Mouse (Mus musculus): ENCODE measurements at regions not wholly inside any gene's neighbourhood (a gene's known extent, or its start where the extent isn't known, plus 50 kb on each side); places are given as distances from the start of the nearest gene placed in this dataset.

- no peak for DNase-seq
These were observed 65.2 kb downstream of the Slc30a10 start for GRCm38 (mm10) chr1:185519811-185520210.

GRCm38 (mm10) chr1:185524020-185524419 lies 69.4 kb downstream of the Slc30a10 start:
- no peak for DNase-seq

GRCm38 (mm10) chr1:185533471-185533870 lies 78.8 kb downstream of the Slc30a10 start:
- no peak for DNase-seq

- no peak for DNase-seq
These were observed 79.5 kb downstream of the Slc30a10 start for GRCm38 (mm10) chr1:185534129-185534528.

GRCm38 (mm10) chr1:185535321-185535720 lies 80.7 kb downstream of the Slc30a10 start:
- DNase-seq: no peak

GRCm38 (mm10) chr1:185537236-185537635 lies 82.6 kb downstream of the Slc30a10 start:
- DNase-seq: no peak

GRCm38 (mm10) chr1:185539458-185539857 lies 84.8 kb downstream of the Slc30a10 start:
- no peak for DNase-seq

- no peak for DNase-seq
These were observed 91.7 kb downstream of the Slc30a10 start for GRCm38 (mm10) chr1:185546346-185546745.

- no peak for DNase-seq
These were observed 118.3 kb downstream of the Slc30a10 start for GRCm38 (mm10) chr1:185572761-185573530.

- DNase-seq: no peak
These were observed 120.3 kb downstream of the Slc30a10 start for GRCm38 (mm10) chr1:185574978-185575377.

GRCm38 (mm10) chr1:185579824-185580223 lies 125.2 kb downstream of the Slc30a10 start:
- DNase-seq: no peak

GRCm38 (mm10) chr1:185585191-185585870 lies 130.7 kb downstream of the Slc30a10 start:
- no peak for DNase-seq

GRCm38 (mm10) chr1:185587671-185588347 lies 133.2 kb downstream of the Slc30a10 start:
- DNase-seq: no peak

GRCm38 (mm10) chr1:185588348-185588719 lies 133.7 kb downstream of the Slc30a10 start:
- no peak for DNase-seq

GRCm38 (mm10) chr1:185596815-185597214 lies 142.2 kb downstream of the Slc30a10 start:
- DNase-seq: no peak

- DNase-seq: no peak
These were observed 143.9 kb downstream of the Slc30a10 start for GRCm38 (mm10) chr1:185598514-185598913.

- no peak for DNase-seq
These were observed 146.5 kb downstream of the Slc30a10 start for GRCm38 (mm10) chr1:185601166-185601565.

GRCm38 (mm10) chr1:185605996-185606395 lies 151.3 kb downstream of the Slc30a10 start:
- DNase-seq: no peak

GRCm38 (mm10) chr1:185607611-185608010 lies 153.0 kb downstream of the Slc30a10 start:
- no peak for DNase-seq

GRCm38 (mm10) chr1:185608440-185608839 lies 153.8 kb downstream of the Slc30a10 start:
- DNase-seq: no peak

GRCm38 (mm10) chr1:185610586-185610985 lies 155.9 kb downstream of the Slc30a10 start:
- DNase-seq: no peak

- DNase-seq: no peak
These were observed 161.3 kb downstream of the Slc30a10 start for GRCm38 (mm10) chr1:185615819-185616429.

- no peak for DNase-seq
These were observed 163.0 kb downstream of the Slc30a10 start for GRCm38 (mm10) chr1:185617691-185618090.

All from spleen, adult 18-20 months (tissue).